Mouse (Mus musculus): ENCODE measurements at regions not wholly inside any gene's neighbourhood (a gene's known extent, or its start where the extent isn't known, plus 50 kb on each side); places are given as distances from the start of the nearest gene placed in this dataset.

- dilution Hi-C loops (cut with MboI; ENCODE audit: extremely low pct_ligation_motif_present, extremely low pct_unique_long_range_greater_than_20kb, low sequenced_read_pairs) (no loop called here), in situ Hi-C loops (cut with MboI; ENCODE audit: low pct_ligation_motif_present, low pct_unique_long_range_greater_than_20kb, low sequenced_read_pairs) (no loop called here)
- DNase-seq (ENCODE audit: extremely low read depth): no peak
- H3K36me3 ChIP-seq (replicated peaks in 1 of 2; ENCODE audit: control insufficient read depth in 1 of 2, insufficient read depth in 1 of 2, low read length in 1 of 2): no peaks in the 10 kb centered on the region
- no peak for TF ChIP-seq MYC (IDR thresholded peaks at IDR 0.05; ENCODE audit: low read depth, low read length)
- no peak for TF ChIP-seq SIN3A (IDR thresholded peaks at IDR 0.05; ENCODE audit: low read length)
- no peaks in the 10 kb centered on the region for H3K79me2 ChIP-seq (replicated peaks; ENCODE audit: control insufficient read depth, extremely low read depth, insufficient read depth, poor library complexity, severe bottlenecking)
- peaks cover 60% of the 10 kb centered on the region for H3K9me3 ChIP-seq (replicated peaks; ENCODE audit: low read length)
- no peak overlapping the region for H3K9ac ChIP-seq (ENCODE audit: insufficient read depth, low read depth)
- H3K27me3 ChIP-seq (replicated peaks): no peaks in the 10 kb centered on the region
- no peak overlapping the region for H3K4me3 ChIP-seq (replicated peaks in 1 of 3; ENCODE audit: low read depth in 2 of 3, low read length in 2 of 3, poor library complexity in 1 of 3)
- no peak overlapping the region for H3K27ac ChIP-seq (ENCODE audit: insufficient read depth, low read depth)
- H3K4me2 ChIP-seq (ENCODE audit: insufficient read depth, low read depth, poor library complexity, severe bottlenecking): no peak overlapping the region
- H3K4me1 ChIP-seq (ENCODE audit: control insufficient read depth in 1 of 2, insufficient read depth in 2 of 2): no peaks in the 10 kb centered on the region
These were observed 311.7 kb downstream of the Tmem132b start for GRCm38 (mm10) chr5:125843259-125843658.

- Histone ChIP-seq H3K4me3 (replicated peaks in 1 of 3; ENCODE audit: low read depth in 2 of 3, low read length in 2 of 3, poor library complexity in 1 of 3) (no peak overlapping the region), H3K9ac (ENCODE audit: insufficient read depth, low read depth) (no peak overlapping the region), H3K9me3 (replicated peaks; ENCODE audit: low read length) (peaks cover 76% of the 10 kb centered on the region), H3K36me3 (replicated peaks in 1 of 2; ENCODE audit: control insufficient read depth in 1 of 2, insufficient read depth in 1 of 2, low read length in 1 of 2) (no peaks in the 10 kb centered on the region), H3K4me2 (ENCODE audit: insufficient read depth, low read depth, poor library complexity, severe bottlenecking) (no peak overlapping the region), H3K79me2 (replicated peaks; ENCODE audit: control insufficient read depth, extremely low read depth, insufficient read depth, poor library complexity, severe bottlenecking) (no peaks in the 10 kb centered on the region), H3K27ac (ENCODE audit: insufficient read depth, low read depth) (no peak overlapping the region), H3K4me1 (ENCODE audit: control insufficient read depth in 1 of 2, insufficient read depth in 2 of 2) (no peaks in the 10 kb centered on the region), H3K27me3 (replicated peaks) (no peaks in the 10 kb centered on the region)
- no peak for TF ChIP-seq NRF1 (IDR thresholded peaks at IDR 0.05; ENCODE audit: low read depth, low read length)
- TF ChIP-seq SMC3 (IDR thresholded peaks at IDR 0.05; ENCODE audit: low read depth, low read length): no peak
- TF ChIP-seq IRF4 (IDR thresholded peaks at IDR 0.05; ENCODE audit: low read depth, low read length): no peak
- TF ChIP-seq ETS1 (conservative IDR thresholded peaks at IDR 0.05; ENCODE audit: low read depth, low read length): no peak
- no peak for TF ChIP-seq EP300 (IDR thresholded peaks at IDR 0.05; ENCODE audit: low read length)
- TF ChIP-seq POLR2AphosphoS2 (IDR thresholded peaks at IDR 0.05; ENCODE audit: low read depth, low read length): no peak
- no peak for TF ChIP-seq ZKSCAN1 (IDR thresholded peaks at IDR 0.05; ENCODE audit: borderline replicate concordance, low read depth, low read length)
- no peak for TF ChIP-seq CTCF (conservative IDR thresholded peaks at IDR 0.05 in 1 of 2, IDR thresholded peaks at IDR 0.05 in 1 of 2; ENCODE audit: low read depth in 2 of 2, low read length in 2 of 2)
- no peak for TF ChIP-seq GABPA (IDR thresholded peaks at IDR 0.05; ENCODE audit: insufficient replicate concordance, low read depth, low read length)
- TF ChIP-seq ELF1 (IDR thresholded peaks at IDR 0.05; ENCODE audit: low read depth, low read length): no peak
- TF ChIP-seq BHLHE40 (IDR thresholded peaks at IDR 0.05; ENCODE audit: low read depth, low read length): no peak
- no peak for TF ChIP-seq CHD2 (IDR thresholded peaks at IDR 0.05; ENCODE audit: low read length)
- in situ Hi-C loops (cut with MboI; ENCODE audit: low pct_ligation_motif_present, low pct_unique_long_range_greater_than_20kb, low sequenced_read_pairs) (no loop called here), dilution Hi-C loops (cut with MboI; ENCODE audit: extremely low pct_ligation_motif_present, extremely low pct_unique_long_range_greater_than_20kb, low sequenced_read_pairs) (no loop called here)
- DNase-seq (ENCODE audit: extremely low read depth): no peak
These were observed 318.1 kb downstream of the Tmem132b start for GRCm38 (mm10) chr5:125849722-125850121.

- Histone ChIP-seq H3K27ac (ENCODE audit: insufficient read depth, low read depth) (no peak overlapping the region), H3K9ac (ENCODE audit: insufficient read depth, low read depth) (no peak overlapping the region), H3K4me2 (ENCODE audit: insufficient read depth, low read depth, poor library complexity, severe bottlenecking) (no peak overlapping the region), H3K79me2 (replicated peaks; ENCODE audit: control insufficient read depth, extremely low read depth, insufficient read depth, poor library complexity, severe bottlenecking) (no peaks in the 10 kb centered on the region), H3K36me3 (replicated peaks in 1 of 2; ENCODE audit: control insufficient read depth in 1 of 2, insufficient read depth in 1 of 2, low read length in 1 of 2) (no peaks in the 10 kb centered on the region), H3K27me3 (replicated peaks) (no peaks in the 10 kb centered on the region), H3K9me3 (replicated peaks; ENCODE audit: low read length) (peaks cover 58% of the 10 kb centered on the region), H3K4me1 (ENCODE audit: control insufficient read depth in 1 of 2, insufficient read depth in 2 of 2) (no peaks in the 10 kb centered on the region), H3K4me3 (replicated peaks in 1 of 3; ENCODE audit: low read depth in 2 of 3, low read length in 2 of 3, poor library complexity in 1 of 3) (no peak overlapping the region)
- dilution Hi-C loops (cut with MboI; ENCODE audit: extremely low pct_ligation_motif_present, extremely low pct_unique_long_range_greater_than_20kb, low sequenced_read_pairs): no loop called here
- no peak for TF ChIP-seq SIN3A (IDR thresholded peaks at IDR 0.05; ENCODE audit: low read length)
- no peak for TF ChIP-seq NELFE (IDR thresholded peaks at IDR 0.05; ENCODE audit: low read depth, low read length)
- no peak for TF ChIP-seq CHD1 (IDR thresholded peaks at IDR 0.05; ENCODE audit: low read depth, low read length)
- no peak for TF ChIP-seq RCOR1 (conservative IDR thresholded peaks at IDR 0.05; ENCODE audit: low read depth, low read length)
- TF ChIP-seq JUN (IDR thresholded peaks at IDR 0.05; ENCODE audit: insufficient read depth, low read depth, low read length): no peak
- TF ChIP-seq ELF1 (IDR thresholded peaks at IDR 0.05; ENCODE audit: low read depth, low read length): no peak
- no peak for TF ChIP-seq SMC3 (IDR thresholded peaks at IDR 0.05; ENCODE audit: low read depth, low read length)
- no peak for TF ChIP-seq HCFC1 (IDR thresholded peaks at IDR 0.05; ENCODE audit: low read depth, low read length)
- TF ChIP-seq ZMIZ1 (IDR thresholded peaks at IDR 0.05; ENCODE audit: low read depth, low read length): no peak
- no peak for TF ChIP-seq POLR2AphosphoS2 (IDR thresholded peaks at IDR 0.05; ENCODE audit: low read depth, low read length)
- TF ChIP-seq CTCF (conservative IDR thresholded peaks at IDR 0.05 in 1 of 2, IDR thresholded peaks at IDR 0.05 in 1 of 2; ENCODE audit: low read depth in 2 of 2, low read length in 2 of 2): no peak
- no peak for TF ChIP-seq MAFK (IDR thresholded peaks at IDR 0.05; ENCODE audit: insufficient replicate concordance, low read length)
- no peak for TF ChIP-seq ZC3H11A (IDR thresholded peaks at IDR 0.05; ENCODE audit: low read depth, low read length)
- no peak for DNase-seq (ENCODE audit: extremely low read depth)
- in situ Hi-C loops (cut with MboI; ENCODE audit: low pct_ligation_motif_present, low pct_unique_long_range_greater_than_20kb, low sequenced_read_pairs): no loop called here
These were observed 344.7 kb downstream of the Tmem132b start for GRCm38 (mm10) chr5:125876296-125876695.

Data from CH12.LX (cell line).